Mouse (Mus musculus): ENCODE measurements around the gene Tekt5. TPM values are rescaled to one million over a fixed set of nuclear protein-coding genes. Genes with fewer than 3 reads are reported as not detected.

Gene Tekt5
- polyA plus RNA-seq, 1 experiment from 2014 or later: not detected

DNA sequence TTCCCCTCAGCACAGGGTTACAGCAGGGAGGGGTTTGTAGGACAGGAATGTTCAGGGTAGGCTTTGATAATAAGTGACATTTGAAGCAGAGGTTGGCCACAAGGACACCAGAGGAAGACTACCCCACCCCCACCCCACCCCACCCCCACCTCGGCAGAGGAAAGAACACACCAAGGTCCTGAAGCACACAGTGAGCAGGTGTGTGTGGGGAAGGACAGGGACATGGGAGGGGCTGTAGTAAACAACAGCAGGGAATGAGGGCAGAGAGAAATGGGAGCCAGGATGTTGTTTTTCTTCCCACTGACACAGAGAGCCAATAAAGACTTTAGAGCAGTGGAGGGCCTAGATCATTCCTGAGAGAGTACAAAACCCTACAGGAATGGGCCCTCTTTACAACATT, 18.0 kb downstream of the Tekt5 start:
- H3K4me3 ChIP-seq (replicated peaks): no peak overlapping the region
- no peaks in the 10 kb centered on the region for H3K9me3 ChIP-seq
- H3K4me1 ChIP-seq (replicated peaks): peaks cover 16% of the 10 kb centered on the region
- ATAC-seq (ENCODE audit: insufficient number of reproducible peaks, insufficient read depth, low FRiP score, low TSS enrichment, low read depth): no peak
- no peak overlapping the region for H3K9ac ChIP-seq (replicated peaks)
- H3K27ac ChIP-seq: no peak overlapping the region; the same call in 1 of the 2 replicates
- no peak overlapping the region for H3K4me2 ChIP-seq
- H3K36me3 ChIP-seq: no peaks in the 10 kb centered on the region
- peaks cover 7% of the 10 kb centered on the region for H3K27me3 ChIP-seq
- 26% methylated on average over 1 of the region's 1 CpGs for WGBS

DNA sequence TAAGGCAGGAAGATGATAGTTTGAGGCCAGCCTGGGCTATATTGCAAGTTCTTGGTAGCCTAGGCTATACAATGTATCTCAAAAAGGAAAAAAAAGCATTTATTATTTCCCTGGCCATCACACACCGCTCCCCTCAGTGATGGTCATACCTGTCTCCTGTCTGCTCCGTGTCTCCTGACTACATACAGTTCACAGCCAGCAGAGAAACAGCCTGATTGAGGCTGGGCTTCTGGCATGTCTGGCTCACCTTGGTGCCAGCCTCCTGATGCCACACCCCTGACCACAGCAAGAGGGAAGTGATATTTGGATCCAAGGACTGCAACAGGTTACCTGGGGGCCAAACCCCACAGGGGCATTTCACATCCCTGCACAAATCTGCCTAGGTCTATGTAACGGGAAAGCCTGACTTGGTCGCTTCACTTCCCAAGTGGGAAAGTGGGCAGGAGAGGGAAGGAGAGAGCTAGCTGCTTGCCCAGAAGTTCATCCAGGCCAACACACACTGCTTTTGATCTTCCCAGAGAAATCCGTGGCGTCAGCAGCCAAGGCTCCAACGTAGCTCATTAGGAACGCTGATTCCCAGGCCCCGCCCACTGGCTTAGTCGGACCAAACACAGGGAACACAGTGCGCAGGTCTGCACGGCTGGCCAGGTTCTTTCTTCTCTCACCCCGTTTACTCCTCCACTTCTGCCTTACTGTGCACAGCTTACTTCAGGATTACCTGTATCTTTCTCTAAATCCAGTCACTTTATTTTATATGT, 20.9 kb downstream of the Tekt5 start:
- Histone ChIP-seq H3K36me3 (no peaks in the 10 kb centered on the region), H3K9me3 (no peaks in the 10 kb centered on the region), H3K9ac (replicated peaks) (0 out of 2 replicates have a peak overlapping the region, but pooled peaks have one; percentile 8), H3K4me3 (replicated peaks) (no peak overlapping the region), H3K27ac (no peak overlapping the region), H3K4me2 (peak overlapping the region; percentile 52), H3K4me1 (replicated peaks) (peaks cover 32% of the 10 kb centered on the region), H3K27me3 (peaks cover 2% of the 10 kb centered on the region; the same call in 1 of the 2 replicates)
- WGBS: 22% methylated on average over 13 of the region's 13 CpGs
- ATAC-seq (ENCODE audit: insufficient number of reproducible peaks, insufficient read depth, low FRiP score, low TSS enrichment, low read depth): peak; percentile 84

DNA sequence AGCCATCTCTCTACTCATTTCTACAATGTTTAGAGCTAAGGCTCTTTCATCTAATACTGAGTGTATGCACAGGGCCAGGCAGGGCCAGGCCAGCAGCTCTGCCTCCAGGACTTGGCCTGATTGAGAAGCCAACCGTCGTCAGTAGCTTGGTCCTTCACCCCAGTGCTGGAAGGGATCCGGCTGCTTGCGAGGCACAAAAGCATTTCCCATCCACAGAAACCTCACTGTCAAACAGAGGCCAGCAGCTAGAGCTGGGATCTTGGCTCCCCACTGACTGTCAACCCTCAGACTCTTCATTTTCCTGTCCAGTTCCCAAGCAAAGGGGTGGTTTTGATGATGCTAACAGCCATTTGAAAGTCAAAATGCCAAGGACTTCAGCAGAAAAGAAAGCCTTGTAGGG, 22.9 kb downstream of the Tekt5 start:
- no peak overlapping the region for H3K4me3 ChIP-seq (replicated peaks)
- no peaks in the 10 kb centered on the region for H3K9me3 ChIP-seq
- WGBS: 90% methylated on average over 4 of the region's 4 CpGs
- H3K27me3 ChIP-seq: no peaks in the 10 kb centered on the region; the same call in 1 of the 2 replicates
- no peaks in the 10 kb centered on the region for H3K36me3 ChIP-seq
- H3K4me1 ChIP-seq (replicated peaks): peaks cover 35% of the 10 kb centered on the region
- no peak for ATAC-seq (ENCODE audit: insufficient number of reproducible peaks, insufficient read depth, low FRiP score, low TSS enrichment, low read depth)
- H3K27ac ChIP-seq: no peak overlapping the region
- no peak overlapping the region for H3K9ac ChIP-seq (replicated peaks)
- no peak overlapping the region for H3K4me2 ChIP-seq

DNA sequence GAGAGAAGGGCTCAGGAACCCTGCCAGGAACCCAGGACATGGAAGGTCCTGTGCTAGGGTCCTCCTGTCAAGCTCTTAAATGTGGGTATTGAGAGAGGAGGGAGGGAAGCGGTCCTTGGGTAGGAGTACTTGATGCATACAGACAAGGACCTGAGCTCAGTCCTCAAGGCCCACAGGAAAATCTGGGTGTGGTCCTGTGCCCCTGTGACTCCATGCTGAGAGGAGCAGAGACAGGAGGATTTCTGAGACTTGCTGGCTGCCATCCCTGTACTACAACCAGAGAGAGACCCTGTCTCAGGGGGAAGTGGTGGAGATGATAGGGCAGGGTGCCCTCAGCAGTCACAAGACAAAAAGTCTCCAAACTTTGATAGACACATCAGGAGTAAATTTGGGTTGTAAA, 25.3 kb downstream of the Tekt5 start:
- Histone ChIP-seq H3K27me3 (no peaks in the 10 kb centered on the region), H3K4me2 (no peak overlapping the region), H3K27ac (peak overlapping the region; percentile 66; the same call in 1 of the 2 replicates), H3K9me3 (no peaks in the 10 kb centered on the region), H3K4me1 (replicated peaks) (peaks cover 45% of the 10 kb centered on the region), H3K9ac (replicated peaks) (no peak overlapping the region), H3K36me3 (no peaks in the 10 kb centered on the region), H3K4me3 (replicated peaks) (no peak overlapping the region)
- ATAC-seq (ENCODE audit: insufficient number of reproducible peaks, insufficient read depth, low FRiP score, low TSS enrichment, low read depth): no peak
- WGBS: 80% methylated on average over 1 of the region's 1 CpGs

DNA sequence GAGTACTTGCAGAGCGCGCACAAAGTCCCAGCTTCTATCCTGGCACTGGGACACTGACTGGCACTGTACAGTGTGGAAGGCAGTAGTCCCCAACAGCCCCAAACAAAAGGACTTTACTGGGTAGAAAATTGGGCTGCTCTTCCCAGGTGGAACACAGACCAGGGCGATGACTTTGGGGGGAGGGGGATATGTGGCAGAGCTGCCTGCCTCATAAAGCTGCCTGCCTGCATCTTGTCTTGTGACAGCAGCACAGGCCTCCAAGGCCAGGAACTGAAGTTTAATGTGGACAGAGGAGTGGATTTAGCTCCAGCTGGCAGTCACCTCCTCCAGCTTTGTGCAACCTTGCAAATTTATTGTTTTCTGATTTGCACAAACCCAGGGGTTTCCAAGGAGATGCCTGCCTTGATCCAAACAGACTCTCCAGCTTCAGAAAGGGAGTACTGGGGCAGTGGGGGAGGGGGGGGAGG, 25.8 kb downstream of the Tekt5 start:
- H3K4me1 ChIP-seq (replicated peaks): peaks cover 40% of the 10 kb centered on the region
- no peaks in the 10 kb centered on the region for H3K27me3 ChIP-seq
- H3K36me3 ChIP-seq: no peaks in the 10 kb centered on the region
- H3K9me3 ChIP-seq: no peaks in the 10 kb centered on the region
- H3K9ac ChIP-seq (replicated peaks): no peak overlapping the region
- peak; percentile 37; the same call in 1 of the 2 replicates for ATAC-seq (ENCODE audit: insufficient number of reproducible peaks, insufficient read depth, low FRiP score, low TSS enrichment, low read depth)
- 57% methylated on average over 3 of the region's 3 CpGs for WGBS
- H3K4me3 ChIP-seq (replicated peaks): no peak overlapping the region
- H3K4me2 ChIP-seq: no peak overlapping the region
- peak overlapping the region; percentile 66; the same call in 1 of the 2 replicates for H3K27ac ChIP-seq

DNA sequence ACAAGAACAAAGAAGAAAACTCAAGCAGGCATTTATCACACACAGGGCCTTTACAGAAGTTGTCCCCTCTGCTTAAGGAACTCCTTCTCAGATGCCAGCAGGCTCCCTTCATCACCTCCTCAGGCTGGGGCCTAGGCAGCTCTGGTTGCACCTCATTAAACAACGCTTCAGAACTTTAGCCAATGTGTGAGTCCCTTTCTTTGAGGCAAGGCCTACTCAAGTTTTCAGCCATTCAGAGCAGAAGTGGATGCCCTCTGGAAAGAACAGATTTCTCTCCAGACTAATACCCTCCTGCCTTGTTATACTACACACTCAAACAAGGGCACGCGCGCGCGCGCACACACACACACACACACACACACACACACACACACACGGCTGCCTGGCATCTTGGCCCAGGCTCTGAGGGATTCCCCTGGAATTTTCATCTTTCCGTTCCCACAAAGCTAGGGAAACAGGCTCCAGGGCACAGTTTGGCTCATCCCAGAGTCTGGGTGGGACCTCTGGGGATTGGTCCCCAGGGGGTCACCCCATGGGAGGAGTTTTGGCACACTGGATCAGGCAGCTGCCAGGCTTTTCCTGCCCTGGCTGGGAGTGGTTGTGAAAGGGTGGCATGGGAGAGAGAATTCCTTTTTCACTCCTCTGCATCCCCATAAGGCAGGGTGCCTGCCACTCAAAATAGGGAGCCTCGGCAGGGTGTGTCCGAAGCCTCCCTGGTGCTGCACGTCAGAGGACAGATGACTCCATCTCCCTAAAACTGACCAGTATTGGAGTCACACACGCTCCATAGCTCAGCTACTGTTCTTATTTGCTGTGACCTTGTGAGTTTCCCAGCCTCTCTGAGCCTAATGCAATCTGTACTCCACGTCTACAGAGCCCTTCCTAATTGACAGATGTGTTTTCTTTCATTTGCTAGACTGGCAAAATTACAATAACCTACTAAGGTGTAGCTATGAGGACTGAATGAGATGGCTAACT, 28.8 kb downstream of the Tekt5 start:
- Histone ChIP-seq H3K9ac (replicated peaks) (no peak overlapping the region), H3K27me3 (no peaks in the 10 kb centered on the region), H3K4me1 (replicated peaks) (peaks cover 37% of the 10 kb centered on the region), H3K4me2 (no peak overlapping the region), H3K4me3 (replicated peaks) (no peak overlapping the region), H3K9me3 (no peaks in the 10 kb centered on the region), H3K27ac (peak overlapping the region; percentile 72), H3K36me3 (no peaks in the 10 kb centered on the region)
- 68% methylated on average over 14 of the region's 14 CpGs for WGBS
- peak; percentile 33; the same call in 1 of the 2 replicates for ATAC-seq (ENCODE audit: insufficient number of reproducible peaks, insufficient read depth, low FRiP score, low TSS enrichment, low read depth)

DNA sequence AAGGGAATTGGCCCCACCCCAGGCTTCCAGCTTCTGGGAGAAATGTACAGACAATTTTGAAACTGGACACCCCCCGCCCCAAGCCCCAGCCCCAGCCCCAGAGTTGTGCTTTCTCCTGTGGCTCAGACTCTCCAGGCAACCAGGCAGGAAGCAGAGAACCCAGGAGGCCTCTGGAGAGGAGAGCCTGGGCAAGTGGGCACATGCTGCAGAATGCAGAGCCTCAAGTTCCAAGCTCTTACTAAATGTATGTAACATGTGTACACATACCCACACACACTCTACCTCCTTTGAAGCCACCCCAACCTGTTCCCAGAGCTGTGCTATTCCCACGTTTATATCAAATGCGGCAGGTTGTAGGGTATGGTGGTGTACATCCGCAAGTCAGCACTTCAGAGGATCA, 29.5 kb downstream of the Tekt5 start:
- peak overlapping the region; percentile 72 for H3K27ac ChIP-seq
- 72% methylated on average over 4 of the region's 4 CpGs for WGBS

DNA sequence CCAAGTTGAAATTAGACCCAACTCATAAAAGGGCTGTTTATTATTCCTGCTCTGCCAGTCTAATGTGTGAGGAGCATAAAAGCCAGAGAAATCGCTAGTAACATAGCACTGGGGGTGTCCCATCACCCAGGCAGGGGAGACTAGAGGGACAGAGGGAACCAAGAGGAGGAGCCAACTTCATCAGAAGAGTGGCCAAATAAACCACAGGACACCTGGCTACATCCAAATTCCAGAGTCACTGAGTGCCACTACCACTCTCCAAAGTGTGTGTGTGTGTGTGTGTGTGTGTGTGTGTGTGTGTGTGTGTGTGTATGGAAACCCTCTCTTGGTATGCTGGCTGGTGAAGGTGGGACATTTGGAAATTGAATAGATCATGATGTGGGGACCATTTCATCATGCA, 32.2 kb downstream of the Tekt5 start:
- no peak overlapping the region for H3K27ac ChIP-seq
- H3K4me3 ChIP-seq (replicated peaks): no peak overlapping the region
- ATAC-seq (ENCODE audit: insufficient number of reproducible peaks, insufficient read depth, low FRiP score, low TSS enrichment, low read depth): no peak
- no peaks in the 10 kb centered on the region for H3K9me3 ChIP-seq
- H3K4me1 ChIP-seq (replicated peaks): peaks cover 15% of the 10 kb centered on the region
- WGBS: 42% methylated on average over 1 of the region's 1 CpGs
- no peaks in the 10 kb centered on the region for H3K36me3 ChIP-seq
- H3K27me3 ChIP-seq: peaks cover 3% of the 10 kb centered on the region; the same call in 1 of the 2 replicates
- H3K9ac ChIP-seq (replicated peaks): no peak overlapping the region
- H3K4me2 ChIP-seq: no peak overlapping the region

More for the DNA sequence above, 29.5 kb downstream of the Tekt5 start:
- Histone ChIP-seq H3K4me2 (no peak overlapping the region), H3K27me3 (0 out of 2 replicates have a peak, but pooled peaks cover 3% of the 10 kb centered on the region), H3K9me3 (no peaks in the 10 kb centered on the region), H3K36me3 (no peaks in the 10 kb centered on the region), H3K9ac (replicated peaks) (no peak overlapping the region), H3K4me3 (replicated peaks) (no peak overlapping the region), H3K4me1 (replicated peaks) (peaks cover 35% of the 10 kb centered on the region)
- peak; percentile 32; the same call in 1 of the 2 replicates for ATAC-seq (ENCODE audit: insufficient number of reproducible peaks, insufficient read depth, low FRiP score, low TSS enrichment, low read depth)

DNA sequence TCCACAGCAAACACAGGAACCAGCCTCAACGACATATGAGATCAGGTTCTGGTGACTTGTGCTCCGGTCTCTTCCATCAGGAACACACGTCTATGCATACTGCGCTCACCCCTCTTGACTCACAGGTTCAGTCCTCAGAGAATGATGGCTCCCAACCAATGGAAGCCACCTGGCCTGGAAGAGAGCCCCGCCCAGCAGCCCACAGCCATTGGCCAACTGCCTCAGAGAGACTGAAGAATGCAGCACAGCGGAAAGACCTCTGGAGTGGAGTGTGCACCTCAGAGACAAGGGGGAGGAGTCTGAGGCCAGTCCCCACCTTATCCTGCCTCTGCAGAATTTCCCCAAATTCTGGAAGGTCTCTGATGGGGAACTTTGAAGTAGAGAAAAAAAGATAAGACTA, 36.0 kb downstream of the Tekt5 start:
- 84% methylated on average over 6 of the region's 6 CpGs for whole genome bisulfite sequencing
- no peak overlapping the region for H3K4me3 ChIP-seq (replicated peaks)
- no peaks in the 10 kb centered on the region for H3K9me3 ChIP-seq
- H3K36me3 ChIP-seq: no peaks in the 10 kb centered on the region
- peaks cover 7% of the 10 kb centered on the region for H3K4me1 ChIP-seq (replicated peaks)
- no peak overlapping the region for H3K27ac ChIP-seq
- no peak overlapping the region for H3K4me2 ChIP-seq
- no peak for ATAC-seq (ENCODE audit: insufficient number of reproducible peaks, insufficient read depth, low FRiP score, low TSS enrichment, low read depth)
- H3K27me3 ChIP-seq: peaks cover 3% of the 10 kb centered on the region; the same call in 1 of the 2 replicates
- no peak overlapping the region for H3K9ac ChIP-seq (replicated peaks)

DNA sequence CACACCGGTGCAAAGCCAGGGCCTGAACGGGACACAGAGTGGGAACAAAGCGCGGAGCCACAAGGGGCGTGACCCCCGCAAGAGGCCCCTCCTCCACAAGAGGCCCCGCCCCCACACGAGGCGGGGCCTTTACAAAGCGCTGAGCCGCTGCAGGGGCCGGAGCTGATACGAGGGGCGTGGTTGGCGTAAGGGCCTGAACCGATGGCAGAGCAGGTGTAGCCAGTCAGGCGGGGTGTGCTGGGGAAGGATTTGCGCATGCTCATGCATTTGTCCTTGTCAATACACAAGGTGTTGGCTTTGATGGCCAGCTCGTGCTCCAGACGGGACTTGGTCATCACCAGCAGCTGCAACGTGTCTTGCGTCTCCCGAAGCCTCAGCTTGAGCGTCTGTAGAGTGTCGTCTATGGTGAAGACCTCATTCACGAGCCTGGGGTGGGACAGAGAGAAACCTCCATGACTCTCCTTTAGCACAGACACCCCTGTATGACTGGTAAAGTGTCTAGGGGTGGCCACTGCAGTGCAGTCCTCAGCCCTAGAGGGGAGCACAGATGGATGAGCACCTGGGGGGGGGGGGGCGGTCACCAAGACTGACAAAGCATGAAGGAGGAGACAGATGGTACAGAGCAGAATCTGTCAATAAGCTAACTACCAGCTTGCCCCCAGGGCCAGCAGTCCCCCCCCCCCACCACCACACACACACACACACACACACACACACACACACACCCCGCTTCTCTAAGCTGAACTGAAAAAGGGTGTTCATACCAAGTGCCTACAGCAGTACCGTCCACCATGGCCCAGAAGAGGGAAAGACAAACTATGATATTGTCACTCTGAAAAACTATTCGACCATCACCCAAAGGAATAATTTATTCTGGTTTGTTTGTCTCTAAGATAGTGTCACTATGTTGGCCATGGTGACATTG, 37.0 kb downstream of the Tekt5 start:
- Histone ChIP-seq H3K36me3 (no peaks in the 10 kb centered on the region), H3K27me3 (peaks cover 3% of the 10 kb centered on the region; the same call in 1 of the 2 replicates), H3K9me3 (no peaks in the 10 kb centered on the region), H3K4me2 (peak overlapping the region; percentile 48), H3K4me3 (replicated peaks) (no peak overlapping the region; the same call in 1 of the 2 replicates), H3K27ac (no peak overlapping the region), H3K4me1 (replicated peaks) (peaks cover 7% of the 10 kb centered on the region), H3K9ac (replicated peaks) (no peak overlapping the region)
- peak; percentile 74 for ATAC-seq (ENCODE audit: insufficient number of reproducible peaks, insufficient read depth, low FRiP score, low TSS enrichment, low read depth)
- WGBS: 17% methylated on average over 30 of the region's 30 CpGs

All from limb, embryonic 12.5 days (tissue).